Mouse (Mus musculus) kidney, adult 2 months (tissue): ENCODE results near the gene Itgb8. TPM values are rescaled to one million over a fixed set of nuclear protein-coding genes. Genes with fewer than 3 reads are reported as not detected.
A peak's percentile ranks its signal among the peaks of the same experiment; 100 is the strongest.

Experiments
- DNase-seq: peaks from one replicate; pipeline ENCODE4 v3.0.0; 2021
- H3K27ac ChIP-seq: fragments of 200-500 bp; 2 replicates; pipeline ENCODE4 v1.5.1; 2012; ENCODE audit warnings: low read depth, low read length, control low read depth, inconsistent platforms; ENCODE audit not compliant: insufficient read depth
- H3K27me3 ChIP-seq: fragments of 200-500 bp; replicated peaks from 2 replicates; pipeline ENCODE4 v1.6.1; 2012; ENCODE audit warnings: mild to moderate bottlenecking, moderate library complexity, low read length, inconsistent platforms; ENCODE audit not compliant: control insufficient read depth, insufficient read depth
- H3K36me3 ChIP-seq: fragments of 200-500 bp; 2 replicates; pipeline ENCODE4 v1.6.1; 2012; ENCODE audit warnings: mild to moderate bottlenecking, moderate library complexity, low read length, inconsistent platforms; ENCODE audit not compliant: control insufficient read depth, insufficient read depth
- H3K4me1 ChIP-seq: fragments of 200-500 bp; 2 replicates; pipeline ENCODE4 v1.6.1; 2011; ENCODE audit warnings: low read length; ENCODE audit not compliant: control insufficient read depth, insufficient read depth
- H3K4me3 ChIP-seq: fragments of 200-500 bp; 2 replicates; pipeline ENCODE4 v1.5.1; 2011; ENCODE audit warnings: mild to moderate bottlenecking, low read depth, low read length, control low read depth; ENCODE audit not compliant: insufficient read depth
- CTCF ChIP-seq: fragments of 200-500 bp; conservative IDR thresholded peaks from 2 replicates; pipeline ENCODE4 v1.5.1; 2011; ENCODE audit warnings: low read depth, mild to moderate bottlenecking, control low read depth, low read length, moderate library complexity, mixed read lengths; ENCODE audit not compliant: insufficient read depth, insufficient read length
- POLR2A ChIP-seq: fragments of 200-500 bp; IDR thresholded peaks from one replicate; pipeline ENCODE4 v1.6.1; 2011; ENCODE audit warnings: low read depth, low read length, control low read depth
- WGBS: fragments of 180-500 bp; shearing (Covaris S2); methylation state at CpG from one replicate; pipeline ENCODE4 v1.1.7; 2018; 5-methylcytosine and 5-hydroxymethylcytosine counted together
- polyA plus RNA-seq: library from polyadenylated mRNA; depleted of rRNA; stranded (reverse); fragments of >200 nt; gene quantifications from 2 replicates; pipeline ENCODE4 v1.2.3, GENCODE M21; 2012

The Itgb8 gene
- polyA plus RNA-seq, 1 experiment = 16.5 TPM

DNA sequence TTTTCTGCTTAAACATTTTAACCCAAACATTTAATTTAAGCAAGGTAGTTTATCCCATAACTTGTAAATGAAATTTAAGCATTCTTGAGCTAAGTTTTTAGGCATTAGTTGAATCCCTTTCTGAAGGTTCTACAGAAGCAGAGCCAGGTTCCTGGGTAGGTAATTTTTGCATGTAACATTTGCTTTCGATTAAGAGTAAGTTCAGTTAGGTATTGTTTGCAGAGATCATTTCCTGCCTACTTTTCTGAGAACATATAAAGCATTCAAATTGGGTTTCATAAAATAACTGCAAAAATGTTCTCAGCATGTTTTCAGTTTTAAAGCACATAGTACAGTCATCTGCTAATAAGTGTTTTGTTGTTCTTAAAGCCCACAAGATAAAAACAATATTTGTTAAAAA is 53.2 kb downstream of the Itgb8 start:
- Histone ChIP-seq H3K36me3 (no peaks in the 10 kb centered on the region; the same call in none of the 2 replicates), H3K27ac (no peak overlapping the region), H3K27me3 (no peaks in the 10 kb centered on the region; the same call in 1 of the 2 replicates), H3K4me1 (no peaks in the 10 kb centered on the region), H3K4me3 (no peak overlapping the region)
- whole genome bisulfite sequencing = 62% methylated on average over 1 of the region's 1 CpGs
- TF ChIP-seq CTCF (no peak), POLR2A (no peak)
- no peak for DNase-seq

- TF ChIP-seq CTCF = no peak
- no peak for TF ChIP-seq POLR2A
- peak; percentile 41 for DNase-seq
- H3K4me3 ChIP-seq = no peak overlapping the region
- no peaks in the 10 kb centered on the region for H3K27me3 ChIP-seq
- H3K4me1 ChIP-seq = no peaks in the 10 kb centered on the region
- H3K27ac ChIP-seq = no peak overlapping the region
- peaks cover 2% of the 10 kb centered on the region; the same call in 1 of the 2 replicates for H3K36me3 ChIP-seq
- 73% methylated on average over 2 of the region's 2 CpGs for WGBS
Observed at GRCm38 (mm10) chr12:119182215-119182924, 56.2 kb downstream of the Itgb8 start.

- Histone ChIP-seq H3K27ac (no peak overlapping the region), H3K36me3 (peaks cover 3% of the 10 kb centered on the region; the same call in 1 of the 2 replicates), H3K4me1 (no peaks in the 10 kb centered on the region), H3K27me3 (no peaks in the 10 kb centered on the region), H3K4me3 (no peak overlapping the region)
- 76% methylated on average over 2 of the region's 2 CpGs for WGBS
- no peak for TF ChIP-seq CTCF
- TF ChIP-seq POLR2A = no peak
- DNase-seq = no peak
Observed at GRCm38 (mm10) chr12:119176017-119176416, 62.6 kb downstream of the Itgb8 start.

GRCm38 (mm10) chr12:119169828-119170539 is 68.6 kb downstream of the Itgb8 start:
- DNase-seq = no peak
- H3K36me3 ChIP-seq = peaks cover 3% of the 10 kb centered on the region; the same call in 1 of the 2 replicates
- H3K4me1 ChIP-seq = no peaks in the 10 kb centered on the region
- no peak overlapping the region for H3K27ac ChIP-seq
- H3K4me3 ChIP-seq = no peak overlapping the region
- no peaks in the 10 kb centered on the region for H3K27me3 ChIP-seq
- 70% methylated on average over 4 of the region's 4 CpGs for WGBS
- no peak for TF ChIP-seq CTCF
- no peak for TF ChIP-seq POLR2A

- Histone ChIP-seq H3K36me3 (peaks cover 3% of the 10 kb centered on the region; the same call in 1 of the 2 replicates), H3K27me3 (no peaks in the 10 kb centered on the region), H3K27ac (no peak overlapping the region), H3K4me1 (peaks cover 6% of the 10 kb centered on the region), H3K4me3 (no peak overlapping the region)
- WGBS = 49% methylated on average over 3 of the region's 3 CpGs
- peak; percentile 26 for DNase-seq
- TF ChIP-seq POLR2A = no peak
- no peak for TF ChIP-seq CTCF
Observed at GRCm38 (mm10) chr12:119169143-119169542, 69.5 kb downstream of the Itgb8 start.

- TF ChIP-seq POLR2A (no peak), CTCF (no peak)
- peak; percentile 26 for DNase-seq
- no peaks in the 10 kb centered on the region for H3K27me3 ChIP-seq
- no peak overlapping the region; the same call in 1 of the 2 replicates for H3K27ac ChIP-seq
- peaks cover 7% of the 10 kb centered on the region for H3K4me1 ChIP-seq
- peaks cover 9% of the 10 kb centered on the region for H3K36me3 ChIP-seq
- 66% methylated on average over 2 of the region's 2 CpGs for WGBS
- no peak overlapping the region for H3K4me3 ChIP-seq
Observed at GRCm38 (mm10) chr12:119165115-119165514, 73.5 kb downstream of the Itgb8 start.

GRCm38 (mm10) chr12:119164672-119165071 is 73.9 kb downstream of the Itgb8 start:
- Histone ChIP-seq H3K36me3 (peaks cover 9% of the 10 kb centered on the region), H3K27ac (peak overlapping the region; percentile 64), H3K27me3 (no peaks in the 10 kb centered on the region), H3K4me1 (peaks cover 7% of the 10 kb centered on the region), H3K4me3 (no peak overlapping the region)
- no peak for TF ChIP-seq CTCF
- no peak for TF ChIP-seq POLR2A
- peak; percentile 30 for DNase-seq
- 35% methylated on average over 1 of the region's 1 CpGs for WGBS
